Mouse (Mus musculus): ENCODE data around the gene Ptbp3. TPM values are rescaled to one million over a fixed set of nuclear protein-coding genes. Genes with fewer than 3 reads are reported as not detected.

The Ptbp3 gene
- 53.9 and 55.5 TPM in 2 replicates for polyA plus RNA-seq (2015; fragmentation: Nextera tagmentation; extraction: Ambion mirVana)

GRCm38 (mm10) chr4:59549175-59549976 is at the start of gene Ptbp3:
TSS of gene Ptbp3 (minus strand) at chr4:59549364.
- peak within 1 kb of the TSS; percentile 97 for H3K9ac ChIP-seq (ENCODE audit: low read length)
- WGBS = under 1% methylated on average over 30 of the region's 83 CpGs
- no peaks in the 10 kb centered on the region for H3K27me3 ChIP-seq (ENCODE audit: control insufficient read depth, insufficient read depth, low read depth, low read length)
- H3K4me1 ChIP-seq (replicated peaks; ENCODE audit: control insufficient read depth, insufficient read depth, low read length) = peaks cover 14% of the 10 kb centered on the region
- H3K4me2 ChIP-seq (ENCODE audit: low read depth, low read length) = peak within 1 kb of the TSS; percentile 85
- no peaks in the 10 kb centered on the region for H3K9me3 ChIP-seq (ENCODE audit: control insufficient read depth, low read length)
- peak; percentile 95 for ATAC-seq (ENCODE audit: low read depth)
- H3K36me3 ChIP-seq (ENCODE audit: control insufficient read depth, insufficient read depth, low read length) = no peaks in the 10 kb centered on the region
- peak within 1 kb of the TSS; percentile 94 for H3K4me3 ChIP-seq (ENCODE audit: low read length)
- peak within 1 kb of the TSS; percentile 98 for H3K27ac ChIP-seq (ENCODE audit: low read length)

DNA sequence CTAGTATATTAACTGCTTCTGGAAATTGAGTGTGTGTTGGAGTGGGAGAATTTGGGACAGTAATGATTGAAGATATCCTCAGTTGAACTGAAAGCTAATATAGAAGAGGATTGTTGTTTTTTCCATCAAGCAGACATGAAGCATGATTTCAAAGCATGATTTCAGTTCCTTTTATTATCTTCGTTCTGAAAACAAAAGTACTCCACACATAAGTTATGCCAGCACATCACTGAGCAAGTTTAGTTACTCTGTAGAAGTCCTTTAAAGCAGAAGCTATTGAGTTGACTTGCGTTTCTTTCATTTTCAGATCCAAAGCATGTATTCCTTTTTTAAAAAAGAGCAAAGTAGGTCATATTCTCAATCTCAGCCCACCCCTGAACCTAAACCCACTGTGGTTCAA is 47.4 kb upstream of the Ptbp3 start:
- 82% methylated on average over 2 of the region's 2 CpGs for WGBS
- H3K9ac ChIP-seq (ENCODE audit: low read length) = no peak overlapping the region
- H3K9me3 ChIP-seq (ENCODE audit: control insufficient read depth, low read length) = no peaks in the 10 kb centered on the region
- no peak overlapping the region for H3K27ac ChIP-seq (ENCODE audit: low read length)
- H3K4me2 ChIP-seq (ENCODE audit: low read depth, low read length) = no peak overlapping the region
- no peaks in the 10 kb centered on the region for H3K36me3 ChIP-seq (ENCODE audit: control insufficient read depth, insufficient read depth, low read length)
- no peak for ATAC-seq (ENCODE audit: low read depth)
- H3K4me3 ChIP-seq (ENCODE audit: low read length) = no peak overlapping the region
- H3K4me1 ChIP-seq (replicated peaks; ENCODE audit: control insufficient read depth, insufficient read depth, low read length) = no peaks in the 10 kb centered on the region
- H3K27me3 ChIP-seq (ENCODE audit: control insufficient read depth, insufficient read depth, low read depth, low read length) = no peaks in the 10 kb centered on the region

DNA sequence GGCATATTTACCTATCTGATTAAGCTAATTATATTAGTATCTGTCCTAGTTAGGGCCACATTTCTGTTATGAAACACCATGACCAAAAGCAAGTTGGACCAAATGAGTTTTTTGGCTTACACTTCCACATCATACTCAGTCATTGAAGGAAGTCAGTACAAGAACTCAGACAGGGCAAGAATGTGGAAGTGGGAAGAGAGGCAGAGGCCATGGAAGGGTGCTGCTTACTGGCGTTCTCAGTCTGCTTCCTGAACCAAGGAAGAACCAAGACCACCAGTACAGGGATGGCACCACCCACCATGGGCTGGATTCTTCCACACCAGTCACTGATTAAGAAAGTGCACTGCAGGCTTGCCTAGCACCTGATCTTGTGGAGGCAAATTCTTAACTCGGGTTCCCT is 45.5 kb upstream of the Ptbp3 start:
- H3K4me3 ChIP-seq (ENCODE audit: low read length) = no peak overlapping the region
- ATAC-seq (ENCODE audit: low read depth) = no peak
- no peak overlapping the region for H3K27ac ChIP-seq (ENCODE audit: low read length)
- no peak overlapping the region for H3K9ac ChIP-seq (ENCODE audit: low read length)
- 57% methylated on average over 2 of the region's 2 CpGs for WGBS
- no peaks in the 10 kb centered on the region for H3K27me3 ChIP-seq (ENCODE audit: control insufficient read depth, insufficient read depth, low read depth, low read length)
- H3K4me1 ChIP-seq (replicated peaks; ENCODE audit: control insufficient read depth, insufficient read depth, low read length) = no peaks in the 10 kb centered on the region
- H3K4me2 ChIP-seq (ENCODE audit: low read depth, low read length) = no peak overlapping the region
- no peaks in the 10 kb centered on the region for H3K36me3 ChIP-seq (ENCODE audit: control insufficient read depth, insufficient read depth, low read length)
- no peaks in the 10 kb centered on the region for H3K9me3 ChIP-seq (ENCODE audit: control insufficient read depth, low read length)

DNA sequence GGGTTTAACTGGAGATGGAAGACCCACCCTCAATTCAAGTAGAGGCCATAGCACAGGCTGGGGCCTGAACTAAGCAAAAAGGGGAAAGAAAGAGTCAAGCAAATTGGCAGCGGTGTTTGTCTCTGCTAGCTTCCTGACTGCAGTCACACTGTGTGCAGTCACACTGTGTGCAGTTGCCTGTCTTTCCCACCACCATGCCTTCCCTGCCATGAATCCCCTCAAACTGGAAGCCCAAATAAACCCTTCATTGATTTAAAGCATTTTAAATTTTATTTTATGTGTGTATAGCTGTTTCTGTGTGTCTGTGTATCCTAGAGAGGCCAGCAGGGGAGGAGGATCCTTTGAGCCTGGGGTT is 38.7 kb upstream of the Ptbp3 start:
- Histone ChIP-seq H3K36me3 (ENCODE audit: control insufficient read depth, insufficient read depth, low read length) (no peaks in the 10 kb centered on the region), H3K4me2 (ENCODE audit: low read depth, low read length) (no peak overlapping the region), H3K4me3 (ENCODE audit: low read length) (no peak overlapping the region), H3K9ac (ENCODE audit: low read length) (no peak overlapping the region), H3K27ac (ENCODE audit: low read length) (no peak overlapping the region), H3K9me3 (ENCODE audit: control insufficient read depth, low read length) (no peaks in the 10 kb centered on the region), H3K27me3 (ENCODE audit: control insufficient read depth, insufficient read depth, low read depth, low read length) (no peaks in the 10 kb centered on the region), H3K4me1 (replicated peaks; ENCODE audit: control insufficient read depth, insufficient read depth, low read length) (no peaks in the 10 kb centered on the region)
- ATAC-seq (ENCODE audit: low read depth) = no peak
- WGBS = 92% methylated on average over 1 of the region's 1 CpGs

DNA sequence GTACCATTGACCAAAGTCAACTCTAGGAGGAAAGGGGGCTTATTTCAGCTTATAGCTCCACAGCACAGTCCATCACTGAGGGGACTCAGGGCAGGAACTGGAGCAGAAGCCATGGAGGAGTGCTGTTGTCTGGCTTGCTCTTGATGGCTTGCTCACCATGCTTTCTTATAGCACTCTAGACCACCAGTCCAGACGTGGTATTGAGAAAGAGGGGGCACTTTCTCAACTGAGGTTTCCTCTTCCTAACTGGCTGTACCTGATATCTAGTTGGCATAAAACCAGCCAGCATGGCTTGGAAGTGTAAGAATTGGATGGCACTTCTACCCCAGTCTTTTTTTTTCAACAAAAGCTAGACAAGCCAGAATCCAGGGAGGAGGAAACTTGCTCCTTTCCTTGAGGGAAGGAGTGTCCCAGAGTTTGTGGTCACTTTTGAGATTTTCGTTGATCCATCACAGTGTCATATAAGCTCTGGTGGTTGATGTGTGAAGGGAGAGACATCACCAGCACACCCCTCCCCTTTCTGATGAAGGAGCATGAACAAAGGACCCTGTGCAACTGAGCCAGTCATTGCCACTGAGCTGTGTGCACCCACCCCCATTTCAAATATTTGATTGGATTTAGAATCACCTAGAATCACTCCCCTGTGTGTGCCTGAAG is 38.2 kb upstream of the Ptbp3 start:
- Histone ChIP-seq H3K4me3 (ENCODE audit: low read length) (no peak overlapping the region), H3K9ac (ENCODE audit: low read length) (no peak overlapping the region), H3K4me1 (replicated peaks; ENCODE audit: control insufficient read depth, insufficient read depth, low read length) (peaks cover under 1% of the 10 kb centered on the region; the same call in 1 of the 2 replicates), H3K27me3 (ENCODE audit: control insufficient read depth, insufficient read depth, low read depth, low read length) (no peaks in the 10 kb centered on the region), H3K27ac (ENCODE audit: low read length) (no peak overlapping the region), H3K4me2 (ENCODE audit: low read depth, low read length) (no peak overlapping the region), H3K36me3 (ENCODE audit: control insufficient read depth, insufficient read depth, low read length) (no peaks in the 10 kb centered on the region), H3K9me3 (ENCODE audit: control insufficient read depth, low read length) (no peaks in the 10 kb centered on the region)
- WGBS = 54% methylated on average over 2 of the region's 2 CpGs
- ATAC-seq (ENCODE audit: low read depth) = no peak

DNA sequence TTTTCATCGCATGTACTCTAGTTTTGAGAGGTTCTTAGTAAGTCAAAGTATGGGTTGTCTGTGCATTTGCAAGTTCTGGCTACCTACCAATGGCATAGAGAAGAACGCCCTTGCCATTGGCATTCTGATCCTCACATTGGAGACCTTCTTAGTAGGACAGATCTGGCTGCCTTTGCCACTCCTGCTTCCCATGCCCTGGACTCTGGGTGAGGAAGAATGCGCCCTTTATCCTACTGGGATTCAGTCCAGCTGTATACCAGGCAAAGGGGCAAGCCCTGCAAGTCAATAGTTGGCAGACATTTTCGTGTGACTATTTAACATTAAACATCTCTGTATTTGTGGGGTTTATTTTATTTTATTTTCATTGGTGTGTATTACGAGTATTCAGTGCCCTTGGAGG is 35.9 kb upstream of the Ptbp3 start:
- no peak overlapping the region for H3K4me2 ChIP-seq (ENCODE audit: low read depth, low read length)
- no peak overlapping the region for H3K4me3 ChIP-seq (ENCODE audit: low read length)
- WGBS = 81% methylated on average over 5 of the region's 5 CpGs
- H3K36me3 ChIP-seq (ENCODE audit: control insufficient read depth, insufficient read depth, low read length) = no peaks in the 10 kb centered on the region
- no peak overlapping the region for H3K9ac ChIP-seq (ENCODE audit: low read length)
- no peaks in the 10 kb centered on the region for H3K27me3 ChIP-seq (ENCODE audit: control insufficient read depth, insufficient read depth, low read depth, low read length)
- no peaks in the 10 kb centered on the region for H3K9me3 ChIP-seq (ENCODE audit: control insufficient read depth, low read length)
- peaks cover 9% of the 10 kb centered on the region; the same call in 1 of the 2 replicates for H3K4me1 ChIP-seq (replicated peaks; ENCODE audit: control insufficient read depth, insufficient read depth, low read length)
- no peak overlapping the region for H3K27ac ChIP-seq (ENCODE audit: low read length)
- ATAC-seq (ENCODE audit: low read depth) = no peak

DNA sequence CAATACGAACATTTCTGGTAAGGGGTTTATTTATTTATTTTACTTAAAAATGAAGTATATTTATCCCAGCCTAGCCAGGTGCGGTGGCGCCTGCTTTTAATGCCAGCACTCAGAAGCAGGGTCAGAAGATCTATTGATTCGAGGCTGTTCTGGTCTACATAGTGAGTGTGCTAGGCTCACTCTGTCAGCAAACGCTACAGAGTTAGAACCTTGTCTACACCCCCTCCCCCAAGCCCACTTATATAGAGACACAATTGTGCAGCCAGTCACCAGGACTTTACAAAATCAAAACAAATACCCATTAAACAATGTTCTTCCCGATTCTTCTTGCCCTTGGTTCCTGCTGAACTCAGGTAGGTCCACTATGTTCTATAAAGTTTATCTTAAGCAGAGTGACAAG is 33.0 kb upstream of the Ptbp3 start:
- Histone ChIP-seq H3K27ac (ENCODE audit: low read length) (no peak overlapping the region), H3K4me3 (ENCODE audit: low read length) (peak overlapping the region; percentile 65), H3K9me3 (ENCODE audit: control insufficient read depth, low read length) (no peaks in the 10 kb centered on the region), H3K36me3 (ENCODE audit: control insufficient read depth, insufficient read depth, low read length) (no peaks in the 10 kb centered on the region), H3K4me2 (ENCODE audit: low read depth, low read length) (peak overlapping the region; percentile 83), H3K9ac (ENCODE audit: low read length) (peak overlapping the region; percentile 72), H3K27me3 (ENCODE audit: control insufficient read depth, insufficient read depth, low read depth, low read length) (no peaks in the 10 kb centered on the region), H3K4me1 (replicated peaks; ENCODE audit: control insufficient read depth, insufficient read depth, low read length) (peaks cover 11% of the 10 kb centered on the region; the same call in 1 of the 2 replicates)
- ATAC-seq (ENCODE audit: low read depth) = no peak
- WGBS = 15% methylated on average over 6 of the region's 6 CpGs

DNA sequence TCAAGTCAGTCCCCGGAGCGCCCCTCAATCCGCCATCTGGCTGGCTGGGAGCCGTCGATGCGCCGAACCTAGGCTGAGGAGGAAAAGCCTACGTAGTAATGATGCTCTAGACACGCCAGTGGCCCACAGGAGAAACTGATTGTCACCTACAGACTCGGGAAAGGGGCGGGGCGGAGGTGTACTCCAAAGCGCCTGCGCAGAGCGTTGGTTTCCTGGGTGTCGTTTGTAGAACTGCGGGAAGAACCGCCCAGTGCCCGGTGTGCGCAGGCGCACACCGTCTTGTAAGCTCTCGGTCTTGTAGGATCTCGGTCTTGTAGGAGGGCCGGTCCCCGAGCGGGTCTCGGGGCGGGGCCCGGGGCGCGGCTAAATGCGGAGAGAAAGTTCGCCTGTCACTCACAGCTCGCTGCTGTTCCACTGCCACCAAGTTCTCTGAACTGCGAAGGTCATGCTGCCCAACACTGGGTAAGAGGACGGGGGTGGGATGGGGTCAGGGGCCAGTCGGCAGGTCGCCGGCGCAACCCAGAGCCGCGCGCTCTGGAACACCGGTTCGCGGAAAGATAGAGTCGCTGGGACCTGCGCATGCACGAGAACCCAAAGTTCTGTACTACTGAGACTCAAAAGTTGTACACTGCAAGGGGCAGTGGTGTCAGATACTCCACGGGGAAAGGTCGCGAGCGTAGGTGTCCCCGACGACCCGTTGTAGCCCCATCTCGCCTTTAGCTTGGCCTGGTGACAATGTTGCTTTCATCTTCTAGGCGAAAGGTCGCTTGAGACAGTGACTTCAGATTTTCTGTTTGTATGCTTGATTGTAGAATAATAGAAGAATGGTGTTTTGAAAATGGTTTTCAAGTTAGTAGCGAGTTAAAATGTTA is 32.4 kb upstream of the Ptbp3 start, which contains the start of gene Hsdl2:
TSS of gene Hsdl2 (plus strand) at position 250 of the 872 bp plus-strand sequence.
- peak within 1 kb of the TSS; percentile 72 for H3K9ac ChIP-seq (ENCODE audit: low read length)
- H3K4me2 ChIP-seq (ENCODE audit: low read depth, low read length) = peak within 1 kb of the TSS; percentile 83
- peak; percentile 98 for ATAC-seq (ENCODE audit: low read depth)
- H3K36me3 ChIP-seq (ENCODE audit: control insufficient read depth, insufficient read depth, low read length) = no peaks in the 10 kb centered on the region
- peak within 1 kb of the TSS; percentile 80 for H3K27ac ChIP-seq (ENCODE audit: low read length)
- H3K27me3 ChIP-seq (ENCODE audit: control insufficient read depth, insufficient read depth, low read depth, low read length) = no peaks in the 10 kb centered on the region
- H3K4me3 ChIP-seq (ENCODE audit: low read length) = peak within 1 kb of the TSS; percentile 65
- no peaks in the 10 kb centered on the region for H3K9me3 ChIP-seq (ENCODE audit: control insufficient read depth, low read length)
- under 1% methylated on average over 61 of the region's 61 CpGs for WGBS
- peaks cover 11% of the 10 kb centered on the region; the same call in 1 of the 2 replicates for H3K4me1 ChIP-seq (replicated peaks; ENCODE audit: control insufficient read depth, insufficient read depth, low read length)
